Mouse (Mus musculus) ES-E14 (cell line): ENCODE measurements at regions not wholly inside any gene's neighbourhood (a gene's known extent, or its start where the extent isn't known, plus 50 kb on each side); places are given as distances from the start of the nearest gene placed in this dataset.
A peak's percentile ranks its signal among the peaks of the same experiment; 100 is the strongest.

Source experiments
- DNase-seq: peaks from one replicate; pipeline ENCODE4 v3.0.0-alpha.2; 2013; ENCODE audit warnings: low read depth, low spot score
- H3K27ac ChIP-seq: 2 replicates; pipeline ENCODE4 v1.5.1; 2012; ENCODE audit warnings: low read depth, mild to moderate bottlenecking, low read length, moderate library complexity, mixed read lengths; ENCODE audit not compliant: poor library complexity, insufficient read depth, severe bottlenecking
- H3K36me3 ChIP-seq: 2 replicates; pipeline ENCODE4 v1.6.1; 2012; ENCODE audit warnings: mild to moderate bottlenecking, low read length, moderate library complexity, mixed read lengths; ENCODE audit not compliant: control insufficient read depth, poor library complexity, insufficient read depth, severe bottlenecking
- H3K4me1 ChIP-seq, 2 experiments: fragments of 150-350 bp in 1 of 2; sonication (generic) in 1 of 2; 2 replicates each; pipeline ENCODE4 v1.6.1; 2012; ENCODE audit warnings: low read length in 2 of 2, mild to moderate bottlenecking in 1 of 2, mixed read lengths in 1 of 2; ENCODE audit not compliant: control insufficient read depth in 2 of 2, insufficient read depth in 2 of 2, poor library complexity in 1 of 2
- H3K4me3 ChIP-seq, 2 experiments: fragments of 150-350 bp in 1 of 2; sonication (generic) in 1 of 2; 2 replicates each; pipeline ENCODE4 v1.5.1; 2012; ENCODE audit warnings: low read length in 2 of 2, low read depth in 1 of 2, mild to moderate bottlenecking in 1 of 2, mixed read lengths in 1 of 2; ENCODE audit not compliant: insufficient read depth in 1 of 2, poor library complexity in 1 of 2, severe bottlenecking in 1 of 2
- H3K9ac ChIP-seq: 2 replicates; pipeline ENCODE4 v1.6.1; 2012; ENCODE audit warnings: low read depth, mild to moderate bottlenecking, low read length, mixed read lengths; ENCODE audit not compliant: poor library complexity, insufficient read depth, severe bottlenecking
- H3K9me3 ChIP-seq: fragments of 150-350 bp; sonication (generic); 2 replicates; pipeline ENCODE4 v1.6.1; 2012; ENCODE audit warnings: low read depth, mild to moderate bottlenecking, low read length; ENCODE audit not compliant: control insufficient read depth, insufficient read depth
- CHD2 ChIP-seq: IDR thresholded peaks from 2 replicates; pipeline ENCODE4 v1.6.1; 2014; ENCODE audit warnings: mild to moderate bottlenecking, low read depth, low read length, inconsistent platforms
- HCFC1 ChIP-seq: IDR thresholded peaks from 2 replicates; pipeline ENCODE4 v1.6.1; 2012; ENCODE audit warnings: low read length, inconsistent platforms, borderline replicate concordance; ENCODE audit not compliant: insufficient read depth
- MAFK ChIP-seq: IDR thresholded peaks from 2 replicates; pipeline ENCODE4 v1.6.1; 2014; ENCODE audit warnings: mild to moderate bottlenecking, low read depth, low read length, inconsistent platforms; ENCODE audit not compliant: insufficient read depth
- ZC3H11A ChIP-seq: IDR thresholded peaks from 2 replicates; pipeline ENCODE4 v1.6.1; 2012; ENCODE audit warnings: low read depth, mild to moderate bottlenecking, inconsistent platforms, low read length, borderline replicate concordance
- ZNF384 ChIP-seq: IDR thresholded peaks from 2 replicates; pipeline ENCODE4 v1.6.1; 2012; ENCODE audit warnings: low read depth, low read length, inconsistent platforms
- in situ Hi-C, 2 experiments: fragments of 600-800 bp; cut with MboI; formaldehyde crosslinking; loops; one replicate each; pipeline ENCODE4 v1.15.1; 2025; ENCODE audit warnings: low sequenced_read_pairs in 2 of 2, inconsistent platforms in 1 of 2; ENCODE audit not compliant: unreplicated experiment in 2 of 2

GRCm38 (mm10) chr6:11796361-11796760 lies 110.9 kb downstream of the Ndufa4 start:
- Histone ChIP-seq H3K27ac (no peak overlapping the region), H3K36me3 (no peaks in the 10 kb centered on the region), H3K4me3 (no peak overlapping the region), H3K9me3 (no peaks in the 10 kb centered on the region), H3K9ac (no peak overlapping the region), H3K4me1 (no peaks in the 10 kb centered on the region)
- TF ChIP-seq MAFK = no peak
- TF ChIP-seq HCFC1 = no peak
- DNase-seq = no peak
- in situ Hi-C loops = no loop called here

DNA sequence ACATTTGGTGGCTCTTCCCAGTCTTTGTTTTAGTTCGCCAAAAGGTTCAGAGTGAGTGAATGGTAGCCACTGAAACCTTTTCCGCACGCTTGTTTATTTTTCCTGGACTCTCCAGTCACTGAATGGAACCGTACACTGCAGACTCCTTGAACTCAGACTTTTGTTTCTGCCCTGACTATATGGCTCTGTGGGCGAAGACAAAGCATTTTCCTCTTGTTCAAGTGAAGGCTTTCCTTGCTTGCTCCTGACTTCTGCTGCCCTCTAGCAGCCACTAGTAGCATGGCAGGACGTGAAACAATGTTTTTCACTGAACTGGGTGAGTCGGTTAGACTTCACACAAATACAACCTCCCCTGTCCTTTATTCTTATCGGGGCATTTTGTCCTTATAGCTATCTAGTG lies 113.9 kb downstream of the Ndufa4 start:
- H3K36me3 ChIP-seq = no peaks in the 10 kb centered on the region
- no peak overlapping the region for H3K4me3 ChIP-seq
- H3K27ac ChIP-seq = no peak overlapping the region
- H3K9ac ChIP-seq = no peak overlapping the region
- H3K4me1 ChIP-seq = no peaks in the 10 kb centered on the region
- in situ Hi-C loops = no loop called here
- TF ChIP-seq ZC3H11A = peak; percentile 41; the same call in 1 of the 2 replicates
- TF ChIP-seq CHD2 = no peak
- peak; percentile 21 for DNase-seq
- no peaks in the 10 kb centered on the region for H3K9me3 ChIP-seq

GRCm38 (mm10) chr6:11792186-11792585 lies 115.1 kb downstream of the Ndufa4 start:
- Histone ChIP-seq H3K9me3 (no peaks in the 10 kb centered on the region), H3K4me3 (no peak overlapping the region), H3K9ac (no peak overlapping the region), H3K4me1 (no peaks in the 10 kb centered on the region), H3K27ac (no peak overlapping the region), H3K36me3 (no peaks in the 10 kb centered on the region)
- no peak for DNase-seq
- no peak for TF ChIP-seq ZNF384
- no peak for TF ChIP-seq CHD2
- no peak for TF ChIP-seq ZC3H11A
- no peak for TF ChIP-seq HCFC1
- no peak for TF ChIP-seq MAFK
- in situ Hi-C loops = no loop called here

GRCm38 (mm10) chr6:11791056-11791455 lies 116.2 kb downstream of the Ndufa4 start:
- in situ Hi-C loops = no loop called here
- H3K9ac ChIP-seq = no peak overlapping the region
- no peak for TF ChIP-seq MAFK
- TF ChIP-seq ZNF384 = no peak
- no peak for TF ChIP-seq ZC3H11A
- TF ChIP-seq CHD2 = no peak
- no peaks in the 10 kb centered on the region for H3K4me1 ChIP-seq
- no peak overlapping the region for H3K27ac ChIP-seq
- no peaks in the 10 kb centered on the region for H3K9me3 ChIP-seq
- H3K36me3 ChIP-seq = no peaks in the 10 kb centered on the region
- DNase-seq = no peak
- H3K4me3 ChIP-seq = no peak overlapping the region

- DNase-seq = no peak
- H3K36me3 ChIP-seq = no peaks in the 10 kb centered on the region
- H3K27ac ChIP-seq = no peak overlapping the region
- in situ Hi-C loops = no loop called here
- no peak for TF ChIP-seq CHD2
- peak; percentile 89 for TF ChIP-seq ZNF384
- no peak overlapping the region for H3K9ac ChIP-seq
- H3K4me3 ChIP-seq = no peak overlapping the region
- H3K4me1 ChIP-seq = no peaks in the 10 kb centered on the region
- no peaks in the 10 kb centered on the region for H3K9me3 ChIP-seq
Measured at GRCm38 (mm10) chr6:11773992-11774391, 133.3 kb downstream of the Ndufa4 start.
